Mouse (Mus musculus): ENCODE results near the gene Loxl1. TPM values are rescaled to one million over a fixed set of nuclear protein-coding genes. Genes with fewer than 3 reads are reported as not detected.

Loxl1 gene
- total RNA-seq, 2 experiments from 2014 or later = 0.11 TPM; not detected in 1

DNA sequence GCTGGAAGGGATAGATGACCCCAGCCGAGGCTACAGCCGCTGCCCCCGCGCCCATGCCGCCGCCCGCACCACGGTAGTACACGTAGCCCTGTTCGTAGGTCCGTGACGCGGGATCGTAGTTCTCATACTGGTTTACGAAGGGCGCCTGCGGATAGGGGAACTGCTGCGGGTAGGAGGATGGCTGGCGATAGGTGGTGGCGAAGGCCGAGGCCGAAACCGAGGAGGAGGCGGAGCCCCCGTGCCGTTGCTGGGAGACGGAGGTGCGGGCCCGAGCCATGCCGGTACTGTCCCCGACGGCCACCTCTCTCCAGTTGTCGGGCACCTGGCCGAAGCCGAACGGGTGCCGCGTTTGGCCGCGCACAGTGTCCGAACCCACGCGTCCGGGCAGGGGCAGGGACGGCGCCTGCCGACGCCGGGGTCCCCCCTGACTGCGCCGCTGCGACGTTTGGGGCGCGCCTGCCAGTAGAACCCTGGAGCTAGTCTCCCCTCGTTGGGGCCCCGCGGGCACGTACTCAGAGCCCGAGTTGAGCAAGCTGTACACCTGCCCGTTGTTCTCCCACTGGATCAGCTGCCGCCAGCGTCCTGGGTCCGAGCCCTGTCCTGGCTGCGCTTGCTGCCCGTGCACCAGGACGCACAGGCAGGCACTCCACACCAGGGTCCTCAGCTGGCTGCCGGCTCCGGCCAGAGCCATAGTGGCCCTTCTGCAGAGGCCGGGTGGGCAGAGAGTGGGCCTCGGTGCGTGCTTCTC lies 616 bp downstream of the Loxl1 start:
- no peak for ATAC-seq (ENCODE audit: poor library complexity, severe bottlenecking)

DNA sequence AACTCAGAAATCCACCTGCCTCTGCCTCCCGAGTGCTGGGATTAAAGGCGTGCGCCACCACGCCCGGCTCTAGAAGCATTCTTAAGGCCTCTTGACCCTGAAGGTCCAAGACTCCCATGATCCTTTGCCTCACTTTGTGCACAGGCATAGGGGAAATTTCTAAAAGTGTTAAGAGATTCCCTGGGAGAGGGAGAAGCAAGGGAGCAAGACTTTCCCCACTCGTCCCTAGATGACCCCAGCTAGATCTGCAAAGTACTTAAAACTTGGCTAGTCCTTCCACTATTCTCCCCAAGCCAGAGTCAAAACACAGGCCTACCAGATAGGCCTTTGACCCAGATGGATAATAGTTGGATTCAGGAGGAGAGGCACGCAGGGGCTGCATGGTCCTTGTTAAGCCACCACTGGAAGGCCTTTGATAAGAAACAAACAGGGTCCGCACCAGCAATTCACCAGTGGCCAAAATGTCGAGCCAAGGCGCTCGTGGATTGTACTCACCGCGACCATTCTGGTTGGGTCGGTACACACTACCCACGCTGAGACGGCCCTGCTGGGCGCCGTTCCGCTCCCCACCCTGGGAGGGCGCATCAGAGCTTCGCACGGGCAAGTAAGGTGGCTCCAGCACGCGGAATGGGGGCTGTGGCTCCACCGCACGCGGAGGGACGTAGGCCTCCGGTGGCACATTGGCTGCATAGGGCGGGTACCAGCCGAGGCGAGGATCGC lies 1.6 kb downstream of the Loxl1 start:
- no peak for ATAC-seq (ENCODE audit: poor library complexity, severe bottlenecking)

DNA sequence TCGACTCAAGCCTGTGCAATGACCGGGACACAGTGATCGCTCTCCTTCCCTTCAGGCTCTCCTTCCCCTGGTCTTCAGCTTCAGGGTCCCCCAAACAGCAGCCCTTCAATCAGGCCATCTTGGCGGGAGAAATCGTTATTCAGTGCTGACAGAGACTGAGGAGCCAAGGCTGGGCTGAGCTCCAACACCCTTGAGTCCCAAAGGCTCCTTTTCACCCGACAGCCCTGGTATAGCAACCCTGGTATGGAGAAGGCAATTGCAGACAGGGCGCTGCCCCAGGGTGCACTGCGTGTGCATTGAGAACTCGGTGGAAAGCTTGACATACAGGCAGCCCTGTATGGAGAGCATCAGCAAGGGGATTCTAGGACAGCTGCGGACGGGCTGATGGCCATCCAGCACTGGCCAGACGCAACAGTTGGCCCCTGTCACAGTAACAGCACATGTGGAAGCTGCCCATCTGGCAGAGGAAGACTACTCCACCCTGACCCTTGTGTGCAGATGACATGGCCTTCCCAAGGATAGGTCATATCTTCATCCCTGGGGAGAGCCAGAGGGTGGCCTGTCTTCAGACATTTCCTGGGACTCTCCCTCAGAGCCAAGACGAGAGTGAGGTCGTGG lies 2.8 kb downstream of the Loxl1 start:
- no peak for ATAC-seq (ENCODE audit: poor library complexity, severe bottlenecking)

DNA sequence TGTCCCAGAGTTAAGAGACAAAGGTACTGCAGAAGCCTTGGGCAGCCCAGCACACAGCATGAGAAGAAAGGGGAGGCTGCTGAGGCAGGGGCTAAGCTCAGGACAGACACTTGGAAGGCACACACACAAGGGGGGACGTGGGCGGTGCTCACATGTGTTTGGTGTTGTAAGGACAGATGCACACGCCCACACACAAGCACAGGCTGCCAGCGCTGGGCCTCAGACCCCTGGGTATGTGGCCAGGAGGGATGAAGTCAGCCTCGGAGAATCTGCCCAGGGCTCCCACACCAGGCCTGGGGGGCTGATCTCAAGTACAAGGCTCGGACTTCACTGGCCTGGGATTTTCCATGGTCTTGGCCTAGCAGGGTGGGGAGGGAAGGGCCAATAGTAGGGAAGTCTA lies 4.6 kb downstream of the Loxl1 start:
- no peak for ATAC-seq (ENCODE audit: poor library complexity, severe bottlenecking)

DNA sequence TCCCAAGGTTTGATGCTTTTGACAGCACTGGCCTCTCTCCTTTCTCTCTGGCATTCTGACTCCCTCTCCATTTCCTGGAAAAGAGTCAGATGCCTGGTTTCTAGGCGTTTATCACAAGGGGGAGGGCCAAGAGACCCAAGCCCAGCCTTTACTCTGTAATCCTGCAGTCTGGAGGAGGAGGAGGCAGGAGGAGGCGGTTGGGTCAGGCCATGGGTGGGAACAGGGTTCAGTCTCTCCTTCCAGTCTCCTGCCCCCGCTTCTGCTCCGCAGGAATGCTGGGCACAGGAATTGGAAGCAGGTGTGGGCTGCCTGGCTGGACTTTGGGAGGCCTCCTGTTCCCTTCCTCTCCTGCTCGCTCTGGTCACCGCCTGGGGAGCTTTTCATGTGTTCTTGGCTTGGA lies 7.3 kb downstream of the Loxl1 start:
- ATAC-seq (ENCODE audit: poor library complexity, severe bottlenecking) = no peak

DNA sequence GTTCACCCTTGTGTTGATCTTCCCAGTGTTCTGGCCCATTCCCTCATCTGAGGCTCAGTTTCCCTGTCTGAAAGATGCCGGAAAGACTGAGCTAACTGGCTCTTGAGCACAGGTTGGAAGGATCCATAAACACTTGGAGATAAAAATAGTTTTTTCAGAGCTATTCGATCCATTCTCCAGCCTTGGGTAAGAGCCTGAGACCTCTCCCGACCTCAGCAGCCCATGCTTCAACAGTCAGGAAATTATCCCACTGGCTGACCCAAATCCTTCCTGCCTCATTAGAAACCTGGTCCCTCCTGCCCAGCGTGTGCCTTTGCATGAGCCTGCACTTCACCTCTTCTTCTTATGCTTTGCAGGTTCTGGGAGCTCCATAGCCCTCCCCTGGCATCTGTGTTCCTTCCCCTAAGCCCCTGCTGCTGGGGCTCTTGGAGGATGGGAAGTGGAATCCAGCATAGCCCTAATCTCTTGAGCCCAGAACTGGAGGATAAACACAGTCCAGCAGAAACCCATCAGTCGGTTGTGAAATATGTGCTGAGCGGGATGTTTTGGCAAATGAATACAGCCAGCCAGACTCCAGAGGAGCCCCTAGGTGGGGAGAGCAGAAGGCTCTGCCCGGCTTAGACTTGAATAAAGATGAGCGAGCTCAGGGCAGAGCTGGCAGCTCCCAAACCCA lies 9.3 kb downstream of the Loxl1 start:
- no peak for ATAC-seq (ENCODE audit: poor library complexity, severe bottlenecking)

DNA sequence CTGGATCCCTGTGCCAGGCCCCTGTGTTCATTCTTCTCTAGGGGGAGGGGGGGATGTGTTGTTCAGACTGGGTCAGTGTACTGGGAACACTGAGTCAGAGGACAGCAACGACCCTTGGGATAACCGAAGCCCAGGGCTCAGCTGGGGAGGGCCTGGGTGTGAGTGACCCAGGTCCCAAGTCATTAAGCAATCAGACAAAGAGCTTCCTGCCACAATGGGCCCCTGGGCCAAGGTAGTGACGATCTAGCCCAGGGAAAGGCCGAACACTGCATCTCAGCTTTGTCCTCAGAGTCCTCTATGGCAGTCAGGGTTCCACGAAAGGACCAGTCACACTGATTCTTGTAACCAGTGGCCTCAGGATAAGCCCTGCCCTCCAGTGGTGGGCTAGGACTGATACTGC lies 9.9 kb downstream of the Loxl1 start:
- no peak for ATAC-seq (ENCODE audit: poor library complexity, severe bottlenecking)

DNA sequence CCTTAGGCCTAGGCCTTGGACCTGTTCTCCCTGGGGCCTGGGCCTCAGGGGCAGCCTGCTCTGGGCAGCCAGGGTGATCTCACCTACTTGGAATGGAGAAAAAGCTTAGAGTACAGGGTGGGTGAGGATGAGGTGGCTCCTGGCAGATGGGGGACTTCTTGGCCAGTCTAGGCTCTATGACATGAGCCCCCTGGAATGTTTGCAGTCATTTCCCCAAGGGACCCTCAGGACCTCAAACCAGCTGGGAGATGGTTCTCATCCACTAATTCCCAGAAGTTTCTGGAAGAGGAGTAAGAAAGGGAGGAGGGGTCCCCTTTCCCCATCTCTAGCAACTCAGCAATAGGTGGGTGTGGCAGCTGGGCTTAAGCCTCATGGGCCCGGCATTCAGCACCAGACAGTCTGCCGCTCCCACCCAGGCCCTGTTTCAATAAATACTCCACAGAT lies 13.6 kb downstream of the Loxl1 start:
- ATAC-seq (ENCODE audit: poor library complexity, severe bottlenecking) = no peak

DNA sequence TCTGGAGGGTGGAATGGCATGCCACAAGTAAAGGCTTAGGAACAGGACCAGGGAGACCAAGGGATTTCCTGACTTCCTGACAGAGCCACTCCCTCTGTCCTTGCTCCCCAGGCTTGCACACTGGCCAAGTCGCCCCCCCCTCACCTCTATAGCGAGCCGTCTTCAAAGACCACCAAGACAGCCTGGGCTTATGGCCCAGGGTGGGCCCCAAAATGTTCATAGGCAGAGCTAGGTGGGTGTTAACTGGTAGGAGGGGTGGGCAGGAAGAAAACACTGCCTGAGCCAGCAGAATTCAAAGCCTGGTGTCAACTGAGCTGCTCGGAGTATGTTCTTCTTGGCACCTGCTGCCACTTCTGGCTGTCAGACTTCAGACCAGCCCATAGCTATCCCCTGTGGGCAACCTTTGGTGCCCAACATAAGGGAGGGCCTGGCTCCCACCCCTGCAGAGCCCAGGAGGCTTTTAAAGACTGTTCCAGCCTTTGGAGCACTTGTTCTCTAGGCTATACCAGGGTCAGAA lies 15.0 kb downstream of the Loxl1 start:
- ATAC-seq (ENCODE audit: poor library complexity, severe bottlenecking) = no peak

DNA sequence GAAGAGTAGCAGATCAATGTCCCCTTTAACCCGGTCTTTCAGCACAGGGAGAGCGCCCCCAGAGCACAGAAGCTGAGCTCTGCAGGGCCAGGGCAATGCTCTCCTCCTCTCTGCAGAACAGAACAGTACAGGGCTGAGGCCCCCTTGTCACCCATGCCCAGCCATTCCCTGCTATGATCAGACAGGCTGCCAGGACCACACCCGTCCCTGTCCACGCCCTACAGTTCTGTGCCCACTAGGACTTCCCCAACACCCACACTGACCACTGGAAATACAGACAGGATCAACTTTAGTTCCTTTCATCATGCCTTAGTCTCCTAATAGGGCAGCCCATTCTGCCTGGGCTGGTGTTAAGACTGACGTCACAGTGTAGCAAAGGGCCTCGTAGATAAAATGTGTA lies 15.9 kb downstream of the Loxl1 start:
- no peak for ATAC-seq (ENCODE audit: poor library complexity, severe bottlenecking)

DNA sequence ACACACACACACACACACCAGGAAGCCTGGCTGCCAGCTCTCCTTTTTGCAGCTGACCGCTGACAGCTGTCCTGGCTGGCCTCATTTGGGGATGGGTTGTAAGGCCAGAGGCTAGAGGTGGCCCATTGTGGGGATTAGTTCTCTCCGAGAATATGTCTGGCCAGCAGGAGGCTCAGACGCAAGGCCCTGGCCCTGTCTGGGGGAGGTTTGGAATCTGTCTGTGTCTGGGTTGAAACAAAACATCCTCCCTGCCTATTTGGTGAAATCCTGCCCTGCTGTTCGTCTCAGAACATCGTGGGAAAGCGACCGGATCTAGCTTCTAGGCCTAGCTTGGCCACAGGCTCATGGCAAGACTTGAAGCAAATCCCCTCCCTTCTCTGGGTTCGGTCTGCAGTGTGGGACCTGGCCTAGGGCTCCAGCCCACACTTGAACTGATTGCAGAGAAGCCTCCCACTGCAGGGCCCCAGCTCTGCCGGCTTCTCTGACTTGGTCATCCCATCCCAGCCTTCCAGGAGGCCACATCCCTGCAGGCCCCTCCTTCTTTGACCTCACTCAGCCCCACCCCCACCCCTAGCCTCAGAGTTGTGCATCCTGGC lies 17.1 kb downstream of the Loxl1 start:
- no peak for ATAC-seq (ENCODE audit: poor library complexity, severe bottlenecking)

DNA sequence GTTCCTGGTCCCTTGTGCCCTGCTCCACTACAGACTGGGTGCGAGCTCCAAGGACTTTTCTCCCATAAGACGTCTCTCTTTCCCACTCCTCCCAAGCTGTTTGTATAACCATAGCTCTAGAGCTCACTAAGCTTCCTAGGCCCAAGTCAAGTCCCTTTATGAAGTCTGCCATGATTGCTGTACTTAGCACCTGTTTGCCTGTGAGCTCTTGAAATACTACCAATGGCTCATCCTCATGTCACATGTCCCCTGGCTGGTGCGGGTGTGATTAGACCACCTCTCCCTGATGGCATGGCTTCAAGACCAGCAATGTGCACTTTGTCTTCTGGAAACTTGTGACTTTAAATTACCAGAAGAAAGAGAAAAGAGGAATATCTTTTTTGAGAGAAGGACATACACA lies 17.6 kb downstream of the Loxl1 start:
- ATAC-seq (ENCODE audit: poor library complexity, severe bottlenecking) = no peak

DNA sequence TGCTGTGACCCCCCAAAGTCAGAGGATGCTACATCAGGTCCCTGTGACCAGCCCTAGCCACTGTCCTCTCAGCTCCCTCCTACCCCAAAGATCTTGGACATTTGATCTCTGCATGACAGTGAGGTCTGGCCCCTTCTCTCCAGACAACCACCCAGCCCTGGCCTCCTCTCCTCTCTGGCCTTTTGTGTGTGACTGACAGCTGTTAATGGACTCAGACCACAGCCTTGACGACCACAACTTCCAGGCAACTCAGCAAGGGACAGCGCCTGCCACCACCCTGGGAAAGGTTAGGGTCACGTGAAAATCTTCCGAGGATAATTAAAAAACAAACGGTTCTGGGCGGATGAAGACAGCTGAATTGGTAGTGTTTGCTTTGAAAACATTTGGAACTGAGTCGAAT lies 18.5 kb downstream of the Loxl1 start:
- ATAC-seq (ENCODE audit: poor library complexity, severe bottlenecking) = no peak

DNA sequence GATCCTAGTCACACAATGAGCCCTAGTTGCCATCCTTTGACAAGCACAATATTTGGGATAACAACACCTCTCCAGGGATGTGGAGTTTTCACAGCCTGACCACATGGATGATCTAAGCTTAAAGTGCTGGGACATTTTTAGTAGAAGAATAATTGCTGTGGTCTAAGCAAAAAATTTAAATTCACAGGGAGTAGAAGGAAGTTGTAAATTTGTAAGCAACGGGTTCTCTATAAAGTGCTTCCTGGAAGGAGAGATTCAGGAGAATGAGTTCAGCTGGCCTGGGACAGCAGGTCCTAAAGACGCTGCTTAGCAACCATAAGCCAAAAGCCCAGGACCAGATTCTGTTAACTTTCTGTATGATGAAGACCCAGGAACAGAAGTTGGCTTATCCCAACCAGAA lies 23.1 kb downstream of the Loxl1 start:
- no peak for ATAC-seq (ENCODE audit: poor library complexity, severe bottlenecking)

DNA sequence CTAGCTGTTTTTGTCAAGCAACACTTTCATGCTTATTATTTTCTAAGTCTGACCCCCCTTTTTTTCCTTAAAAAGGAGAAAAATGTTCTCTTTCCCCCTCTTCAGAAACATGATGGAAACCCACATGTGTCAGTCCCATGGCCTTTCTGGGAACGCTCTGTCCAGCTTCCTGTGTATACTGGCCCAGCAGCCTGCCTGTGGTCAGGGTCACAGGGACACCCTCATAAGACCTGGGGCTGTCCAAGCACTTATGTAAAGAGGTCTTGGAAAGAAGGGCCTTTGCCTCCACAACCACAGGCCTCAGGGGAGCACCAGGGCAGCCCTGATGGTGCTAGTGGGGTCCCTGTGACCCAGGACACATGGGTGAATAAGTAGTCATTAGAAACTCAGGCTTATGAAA lies 23.9 kb downstream of the Loxl1 start:
- ATAC-seq (ENCODE audit: poor library complexity, severe bottlenecking) = no peak

DNA sequence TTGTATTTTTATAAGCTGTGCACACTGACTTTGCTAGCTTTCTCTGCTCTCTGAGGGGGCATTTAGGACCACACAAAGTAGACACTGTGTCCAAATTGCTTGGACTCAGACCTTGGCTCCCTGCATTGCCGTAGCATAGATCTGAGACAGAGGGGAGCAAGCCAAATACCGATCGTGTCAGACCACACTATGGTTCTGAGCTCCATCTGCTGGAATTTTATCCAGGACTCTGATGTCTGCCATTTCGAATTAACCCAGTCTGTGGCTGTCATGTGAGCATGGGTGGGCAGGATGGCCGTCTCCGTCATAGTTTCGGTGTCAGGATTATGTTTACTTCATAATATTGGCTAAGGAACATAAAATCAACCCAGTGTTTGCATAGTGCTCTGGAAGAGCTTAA lies 29.6 kb downstream of the Loxl1 start:
- no peak for ATAC-seq (ENCODE audit: poor library complexity, severe bottlenecking)

DNA sequence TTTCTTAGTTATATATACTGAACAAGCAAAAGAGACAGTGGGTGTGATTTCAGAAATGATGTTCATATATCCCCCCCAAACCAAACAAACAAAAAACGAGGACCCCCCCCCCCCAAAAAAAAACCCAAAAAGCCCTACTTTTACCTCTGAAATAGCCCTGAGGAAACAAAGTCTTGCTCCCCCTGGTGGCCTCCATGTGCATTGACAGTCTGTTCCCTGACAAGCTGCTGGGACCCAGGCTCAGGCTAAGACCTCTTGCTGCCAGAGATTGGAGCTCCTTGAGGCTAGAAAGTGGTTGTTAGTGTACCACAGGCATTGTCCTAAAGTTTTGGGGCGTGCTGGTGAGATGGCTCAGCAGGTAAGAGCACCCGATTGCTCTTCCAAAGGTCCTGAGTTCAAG lies 31.4 kb downstream of the Loxl1 start:
- ATAC-seq (ENCODE audit: poor library complexity, severe bottlenecking) = peak; percentile 70; the same call in 1 of the 2 replicates

DNA sequence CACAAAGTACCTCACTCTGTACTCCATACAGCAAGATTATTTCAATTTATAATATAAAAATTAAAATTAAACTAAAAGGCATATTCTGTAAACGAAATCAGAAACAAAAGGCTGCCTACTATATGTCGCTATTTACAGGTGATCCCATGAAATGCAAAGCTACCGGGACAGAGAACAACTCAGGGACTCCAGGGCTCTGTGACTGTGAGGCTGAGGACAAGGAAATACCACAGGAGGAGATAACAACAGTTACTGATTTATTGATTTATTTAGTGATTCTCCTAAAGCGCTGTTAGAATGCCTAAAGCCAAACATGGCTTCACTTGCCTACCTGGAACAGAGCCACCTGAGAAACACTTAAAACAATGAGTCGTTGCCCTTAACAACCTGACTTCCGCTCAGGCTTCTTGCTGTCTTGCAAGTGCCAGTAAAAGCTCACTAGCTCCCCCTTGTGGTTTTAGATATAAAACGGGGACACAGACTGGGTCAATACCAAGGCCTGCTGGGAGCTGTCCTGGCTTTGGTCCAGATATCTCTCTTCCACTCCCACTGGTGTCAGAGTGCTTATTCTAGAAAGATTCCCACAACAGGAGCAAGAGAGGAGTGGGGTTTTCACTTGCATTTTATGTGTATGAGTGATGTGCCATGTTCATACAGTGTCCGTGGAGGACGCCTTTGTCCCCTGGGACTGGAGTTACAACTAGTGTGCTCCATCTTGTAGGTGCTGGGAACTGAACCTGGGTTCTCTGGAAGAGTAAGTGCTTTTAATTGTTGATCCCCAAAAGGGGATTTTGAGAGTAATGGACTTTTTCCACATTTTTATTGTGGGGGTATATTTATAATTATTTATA lies 32.5 kb downstream of the Loxl1 start:
- peak; percentile 84 for ATAC-seq (ENCODE audit: poor library complexity, severe bottlenecking)

DNA sequence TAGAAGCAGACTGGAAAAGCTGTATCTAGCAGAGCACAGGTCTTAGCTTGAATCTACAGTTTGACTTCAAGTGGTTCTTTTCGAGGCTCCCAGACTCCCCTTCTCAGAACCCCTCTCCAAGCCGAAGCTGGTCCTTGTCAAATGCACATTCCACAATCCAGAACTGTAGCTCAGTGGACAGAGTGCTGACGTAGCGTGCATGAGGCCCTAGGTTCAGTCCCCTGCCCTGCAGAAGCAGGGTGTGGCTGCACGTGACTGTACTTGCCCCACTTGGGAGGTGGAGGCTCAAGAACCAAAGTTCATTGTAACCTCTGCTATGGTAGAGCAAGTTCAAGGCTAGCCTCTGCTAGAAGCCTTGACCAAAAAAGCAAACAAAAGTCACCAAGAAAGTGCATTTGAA lies 33.2 kb downstream of the Loxl1 start:
- no peak for ATAC-seq (ENCODE audit: poor library complexity, severe bottlenecking)

Data from megakaryocyte, adult 5-6 weeks (primary cell).